ENCODE assay signal across 7 mouse cellular contexts in genomic region chr1:82725875-82726185, GRCm38 (mm10). TPM values are rescaled to one million over a fixed set of nuclear protein-coding genes. Genes with fewer than 3 reads are reported as not detected.
DNase-seq lines count a peak whose midpoint lies in the region; ATAC-seq and TF ChIP-seq lines count a peak whose summit lies in the region.

No protein-coding gene starts in this region.

- no peak for TF ChIP-seq CTCF in stomach, postnatal 0 days (IDR thresholded peaks at IDR 0.05; ENCODE audit: low read depth)

- DNase-seq in neural tube, embryonic 11.5 days (ENCODE audit: low spot score), result no peak
- no peak for DNase-seq in neural tube, embryonic 10.5 days (ENCODE audit: extremely low spot score, low spot score)
- DNase-seq in stomach, postnatal 0 days (ENCODE audit: low spot score), result no peak
- no peak for DNase-seq in gastrocnemius, postnatal 25 days
- DNase-seq in left cerebral cortex, adult 18-20 months (ENCODE audit: low spot score in 2 of 2), result no peak

- ATAC-seq in neural tube, embryonic 11.5 days (ENCODE audit: insufficient read depth, low FRiP score, low TSS enrichment), result no peak
- no peak for ATAC-seq in limb, embryonic 15.5 days (ENCODE audit: insufficient number of reproducible peaks, low FRiP score, low TSS enrichment, low read depth)
- ATAC-seq in stomach, postnatal 0 days (ENCODE audit: low FRiP score, low TSS enrichment), result no peak

- peak overlapping the region; percentile 87 for H3K4me2 ChIP-seq in neural tube, embryonic 11.5 days (ENCODE audit: low read depth)
- H3K4me2 ChIP-seq in limb, embryonic 15.5 days, result peak overlapping the region; percentile 89
- peak overlapping the region; percentile 94 for H3K4me2 ChIP-seq in stomach, postnatal 0 days (replicated peaks; ENCODE audit: low read depth)

- TF ChIP-seq EP300 in stomach, postnatal 0 days (optimal IDR thresholded peaks at IDR 0.05), result no peak

- no peaks in the 10 kb centered on the region; the same call in 1 of the 2 replicates for H3K36me3 ChIP-seq in neural tube, embryonic 11.5 days (ENCODE audit: control insufficient read depth, insufficient read depth, low read length)
- H3K36me3 ChIP-seq in erythroblast, embryonic 14.5 days (ENCODE audit: control insufficient read depth), result peaks cover 41% of the 10 kb centered on the region
- H3K36me3 ChIP-seq in limb, embryonic 15.5 days, result peaks cover 20% of the 10 kb centered on the region
- H3K36me3 ChIP-seq in stomach, postnatal 0 days (ENCODE audit: control insufficient read depth, insufficient read depth, low read length), result peaks cover 8% of the 10 kb centered on the region

- H3K4me3 ChIP-seq in neural tube, embryonic 11.5 days (ENCODE audit: low read depth, low read length), result peak overlapping the region; percentile 85
- peak overlapping the region; percentile 72 for H3K4me3 ChIP-seq in erythroblast, embryonic 14.5 days (replicated peaks)
- peak overlapping the region; percentile 88 for H3K4me3 ChIP-seq in limb, embryonic 15.5 days
- H3K4me3 ChIP-seq in stomach, postnatal 0 days (ENCODE audit: low read depth, low read length), result peak overlapping the region; percentile 95

- H3K4me1 ChIP-seq in neural tube, embryonic 11.5 days (ENCODE audit: control insufficient read depth, insufficient read depth, low read length), result peaks cover 4% of the 10 kb centered on the region
- H3K4me1 ChIP-seq in erythroblast, embryonic 14.5 days (ENCODE audit: control insufficient read depth), result peaks cover 37% of the 10 kb centered on the region
- H3K4me1 ChIP-seq in limb, embryonic 15.5 days, result peaks cover 7% of the 10 kb centered on the region
- H3K4me1 ChIP-seq in stomach, postnatal 0 days (replicated peaks; ENCODE audit: control insufficient read depth, insufficient read depth), result peaks cover 2% of the 10 kb centered on the region; the same call in 1 of the 2 replicates

- WGBS in neural tube, embryonic 11.5 days, result 60% methylated on average over 4 of the region's 4 CpGs
- 53% methylated on average over 4 of the region's 4 CpGs for WGBS in limb, embryonic 15.5 days
- 39% methylated on average over 4 of the region's 4 CpGs for WGBS in stomach, postnatal 0 days

- H3K9me3 ChIP-seq in neural tube, embryonic 11.5 days (ENCODE audit: control insufficient read depth, low read length), result no peaks in the 10 kb centered on the region
- H3K9me3 ChIP-seq in erythroblast, embryonic 14.5 days (ENCODE audit: control insufficient read depth, low read length), result no peaks in the 10 kb centered on the region
- no peaks in the 10 kb centered on the region for H3K9me3 ChIP-seq in limb, embryonic 15.5 days
- no peaks in the 10 kb centered on the region for H3K9me3 ChIP-seq in stomach, postnatal 0 days (ENCODE audit: control insufficient read depth, low read length)

- peak overlapping the region; percentile 94 for H3K9ac ChIP-seq in neural tube, embryonic 11.5 days (ENCODE audit: low read length)
- H3K9ac ChIP-seq in limb, embryonic 15.5 days, result peak overlapping the region; percentile 99
- peak overlapping the region; percentile 97 for H3K9ac ChIP-seq in stomach, postnatal 0 days (ENCODE audit: low read length)

- H3K27me3 ChIP-seq in neural tube, embryonic 11.5 days (ENCODE audit: control insufficient read depth, insufficient read depth, low read length), result no peaks in the 10 kb centered on the region
- H3K27me3 ChIP-seq in erythroblast, embryonic 14.5 days (ENCODE audit: control insufficient read depth), result peaks cover 8% of the 10 kb centered on the region; the same call in 1 of the 2 replicates
- H3K27me3 ChIP-seq in limb, embryonic 15.5 days, result no peaks in the 10 kb centered on the region
- no peaks in the 10 kb centered on the region for H3K27me3 ChIP-seq in stomach, postnatal 0 days (ENCODE audit: control insufficient read depth, insufficient read depth, low read length)

- H3K27ac ChIP-seq in neural tube, embryonic 11.5 days (ENCODE audit: low read depth, low read length), result no peak overlapping the region
- no peak overlapping the region for H3K27ac ChIP-seq in limb, embryonic 15.5 days
- H3K27ac ChIP-seq in stomach, postnatal 0 days (replicated peaks), result no peak overlapping the region

RNA-seq across cellular contexts. Expression of gene Mff, which starts 1.1 kb away (rescaled TPM):
- polyA plus RNA-seq in neural tube, embryonic 11.5 days (2014; fragmentation: Nextera tagmentation; extraction: Ambion mirVana), result 278 and 290 TPM in 2 replicates
- polyA plus RNA-seq in erythroblast, embryonic 14.5 days (2012), result 33.2 and 34.7 TPM in 2 replicates
- polyA plus RNA-seq in limb, embryonic 15.5 days (2015; fragmentation: Nextera tagmentation; extraction: Ambion mirVana), result 191 and 197 TPM in 2 replicates
- 149 and 151 TPM in 2 replicates for polyA plus RNA-seq in stomach, postnatal 0 days (2015; fragmentation: Nextera tagmentation; extraction: Ambion mirVana)
- total RNA-seq in gastrocnemius, postnatal 25 days (2021), result 100 to 1,000 TPM; 121 to 123 TPM
- total RNA-seq in left cerebral cortex, adult 18-20 months (2021), result 100 to 1,000 TPM; 262 to 266 TPM

RNA-seq across cellular contexts. Expression of gene Tm4sf20, which starts 42.4 kb away (rescaled TPM):
- polyA plus RNA-seq in neural tube, embryonic 11.5 days (2014; fragmentation: Nextera tagmentation; extraction: Ambion mirVana), result 0.28 TPM in 1 of 2 replicates, not detected in the other
- polyA plus RNA-seq in erythroblast, embryonic 14.5 days (2012), result not detected in 2 replicates
- 0.11 TPM in 1 of 2 replicates, not detected in the other for polyA plus RNA-seq in limb, embryonic 15.5 days (2015; fragmentation: Nextera tagmentation; extraction: Ambion mirVana)
- 0.21 and 1.0 TPM in 2 replicates for polyA plus RNA-seq in stomach, postnatal 0 days (2015; fragmentation: Nextera tagmentation; extraction: Ambion mirVana)
- total RNA-seq in gastrocnemius, postnatal 25 days (2021), result not detected
- total RNA-seq in left cerebral cortex, adult 18-20 months (2021), result not detected

RNA-seq across cellular contexts. Expression of gene Gm47791, which starts 45.2 kb away (rescaled TPM):
- polyA plus RNA-seq in neural tube, embryonic 11.5 days (2014; fragmentation: Nextera tagmentation; extraction: Ambion mirVana), result not detected in 2 replicates
- polyA plus RNA-seq in erythroblast, embryonic 14.5 days (2012), result not detected in 2 replicates
- not detected in 2 replicates for polyA plus RNA-seq in limb, embryonic 15.5 days (2015; fragmentation: Nextera tagmentation; extraction: Ambion mirVana)
- polyA plus RNA-seq in stomach, postnatal 0 days (2015; fragmentation: Nextera tagmentation; extraction: Ambion mirVana), result not detected in 2 replicates
- not detected for total RNA-seq in gastrocnemius, postnatal 25 days (2021)
- total RNA-seq in left cerebral cortex, adult 18-20 months (2021), result not detected
